Mouse (Mus musculus): ENCODE data around the gene Prdm10. TPM values are rescaled to one million over a fixed set of nuclear protein-coding genes. Genes with fewer than 3 reads are reported as not detected.

Prdm10 gene
- polyA plus RNA-seq, 1 experiment from 2014 or later, result 10.1 TPM

DNA sequence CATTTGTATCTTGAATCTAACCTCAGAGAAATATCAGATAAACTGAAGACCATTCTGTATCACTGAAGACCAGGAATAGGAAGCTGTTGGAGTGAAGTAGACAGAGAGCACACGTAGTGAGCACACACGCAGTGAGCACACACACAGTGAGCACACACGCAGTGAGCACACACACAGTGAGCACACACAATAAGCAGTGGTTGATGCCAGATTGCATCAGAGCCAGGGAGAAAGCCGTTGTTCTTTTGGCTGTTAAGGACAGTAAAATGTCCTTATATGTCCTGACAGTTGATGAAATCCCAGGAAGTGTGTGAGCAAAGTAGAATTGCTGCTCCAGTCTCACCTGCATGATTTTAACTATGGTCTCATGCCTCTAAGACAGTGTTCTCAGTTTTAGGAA is 30.3 kb downstream of the Prdm10 start:
- no peaks in the 10 kb centered on the region for H3K27me3 ChIP-seq
- ATAC-seq (ENCODE audit: low FRiP score, low read depth), result no peak
- no peak overlapping the region for H3K4me3 ChIP-seq
- H3K9ac ChIP-seq (replicated peaks), result no peak overlapping the region
- H3K36me3 ChIP-seq, result no peaks in the 10 kb centered on the region
- no peak overlapping the region for H3K4me2 ChIP-seq (replicated peaks)
- H3K4me1 ChIP-seq, result no peaks in the 10 kb centered on the region
- WGBS, result 83% methylated on average over 4 of the region's 4 CpGs
- H3K27ac ChIP-seq (replicated peaks), result no peak overlapping the region
- no peaks in the 10 kb centered on the region for H3K9me3 ChIP-seq

DNA sequence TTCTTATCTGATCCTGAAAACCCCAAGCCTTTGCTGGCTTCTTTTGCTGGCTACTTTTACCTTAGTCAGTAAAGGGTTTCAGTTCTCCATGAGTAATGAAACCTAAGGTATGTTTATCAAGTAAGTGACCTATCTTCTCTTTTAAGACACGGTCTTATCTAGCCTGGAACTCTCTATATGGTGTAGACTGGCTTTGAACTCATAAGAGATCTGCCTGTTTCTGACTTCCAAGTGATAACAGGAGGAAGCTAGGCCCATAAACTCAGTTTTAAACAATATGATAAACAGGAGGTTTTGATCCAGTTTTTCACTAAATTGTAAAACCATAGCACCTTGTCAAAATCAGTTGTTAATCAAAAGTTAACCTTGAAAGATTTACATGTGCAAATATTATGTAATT is 33.5 kb downstream of the Prdm10 start:
- no peak for ATAC-seq (ENCODE audit: low FRiP score, low read depth)

DNA sequence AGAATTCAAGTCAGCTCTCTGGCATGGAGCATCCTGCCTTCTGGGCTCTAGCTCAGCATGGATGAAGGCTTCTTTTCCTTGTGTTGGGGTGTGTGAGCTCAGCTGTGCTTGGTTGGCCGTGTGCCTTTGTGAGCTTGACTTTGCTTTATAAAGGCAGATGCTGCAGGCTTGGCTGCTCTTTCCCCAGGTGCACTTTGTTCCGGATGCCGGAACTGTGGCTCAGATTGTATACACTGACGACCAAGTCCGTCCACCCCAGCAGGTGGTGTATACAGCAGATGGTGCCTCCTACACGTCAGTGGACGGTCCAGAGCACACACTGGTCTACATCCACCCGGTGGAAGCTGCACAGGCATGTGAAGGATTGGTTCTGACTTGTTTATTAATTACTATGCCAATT is 35.6 kb downstream of the Prdm10 start:
- Histone ChIP-seq H3K9me3 (no peaks in the 10 kb centered on the region), H3K9ac (replicated peaks) (no peak overlapping the region), H3K27me3 (no peaks in the 10 kb centered on the region), H3K36me3 (0 out of 2 replicates have a peak, but pooled peaks cover 4% of the 10 kb centered on the region), H3K27ac (replicated peaks) (0 out of 2 replicates have a peak overlapping the region, but pooled peaks have one; percentile 30), H3K4me2 (replicated peaks) (no peak overlapping the region), H3K4me3 (no peak overlapping the region), H3K4me1 (peaks cover 13% of the 10 kb centered on the region)
- ATAC-seq (ENCODE audit: low FRiP score, low read depth), result 0 out of 2 replicates have a peak, but pooled peaks have one; percentile 52
- 50% methylated on average over 8 of the region's 8 CpGs for WGBS

More for the DNA sequence above, 33.5 kb downstream of the Prdm10 start:
- 98% methylated on average over 1 of the region's 1 CpGs for WGBS
- no peak overlapping the region for H3K4me2 ChIP-seq (replicated peaks)
- H3K36me3 ChIP-seq, result 0 out of 2 replicates have a peak, but pooled peaks cover 4% of the 10 kb centered on the region
- peaks cover 6% of the 10 kb centered on the region; the same call in 1 of the 2 replicates for H3K4me1 ChIP-seq
- no peaks in the 10 kb centered on the region for H3K27me3 ChIP-seq
- no peak overlapping the region for H3K9ac ChIP-seq (replicated peaks)
- H3K4me3 ChIP-seq, result no peak overlapping the region
- no peak overlapping the region for H3K27ac ChIP-seq (replicated peaks)
- no peaks in the 10 kb centered on the region for H3K9me3 ChIP-seq

DNA sequence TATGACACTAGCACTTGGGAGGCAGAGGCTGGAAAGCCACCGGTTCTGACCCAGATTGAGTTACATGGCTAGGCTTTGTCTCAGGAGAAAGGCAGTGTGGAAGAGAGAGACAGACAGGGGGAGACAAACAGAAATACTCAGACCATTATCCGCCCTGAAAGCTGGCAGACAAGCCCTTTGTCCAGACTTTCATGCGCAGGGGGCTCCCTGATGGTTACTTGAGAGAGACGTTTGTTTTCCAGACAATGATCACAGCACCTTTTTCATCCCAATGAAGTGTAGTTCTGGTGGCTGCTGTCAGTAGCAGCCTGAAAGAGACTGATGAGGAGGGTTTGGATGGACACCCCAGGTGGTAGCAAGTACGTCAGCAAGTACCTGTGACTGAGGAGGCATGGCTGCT is 38.6 kb downstream of the Prdm10 start:
- Histone ChIP-seq H3K4me3 (no peak overlapping the region), H3K9ac (replicated peaks) (no peak overlapping the region), H3K27ac (replicated peaks) (no peak overlapping the region; the same call in 1 of the 2 replicates), H3K36me3 (0 out of 2 replicates have a peak, but pooled peaks cover 4% of the 10 kb centered on the region), H3K9me3 (no peaks in the 10 kb centered on the region), H3K4me1 (peaks cover 22% of the 10 kb centered on the region), H3K27me3 (no peaks in the 10 kb centered on the region), H3K4me2 (replicated peaks) (no peak overlapping the region)
- 40% methylated on average over 5 of the region's 5 CpGs for WGBS
- no peak for ATAC-seq (ENCODE audit: low FRiP score, low read depth)

DNA sequence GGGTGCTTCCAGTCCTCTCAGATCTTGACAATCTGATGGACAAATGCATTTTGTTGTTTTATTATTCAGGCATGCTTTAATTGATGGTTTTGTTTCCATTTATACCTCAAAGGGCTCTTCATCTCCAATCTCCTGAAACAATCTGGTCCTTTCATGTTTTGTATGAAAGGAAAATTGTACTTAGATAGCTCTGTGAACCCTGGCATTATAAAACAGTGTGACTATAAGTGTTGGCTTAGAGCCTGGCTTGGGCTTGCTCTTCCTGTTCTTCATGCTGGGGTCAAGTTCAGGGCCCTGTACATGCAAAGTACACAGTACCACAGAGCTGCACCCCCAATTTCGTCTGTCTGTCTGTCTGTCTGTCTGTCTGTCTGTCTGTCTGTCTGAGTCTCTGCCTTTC is 40.4 kb downstream of the Prdm10 start:
- Histone ChIP-seq H3K4me2 (replicated peaks) (no peak overlapping the region), H3K27ac (replicated peaks) (no peak overlapping the region)

DNA sequence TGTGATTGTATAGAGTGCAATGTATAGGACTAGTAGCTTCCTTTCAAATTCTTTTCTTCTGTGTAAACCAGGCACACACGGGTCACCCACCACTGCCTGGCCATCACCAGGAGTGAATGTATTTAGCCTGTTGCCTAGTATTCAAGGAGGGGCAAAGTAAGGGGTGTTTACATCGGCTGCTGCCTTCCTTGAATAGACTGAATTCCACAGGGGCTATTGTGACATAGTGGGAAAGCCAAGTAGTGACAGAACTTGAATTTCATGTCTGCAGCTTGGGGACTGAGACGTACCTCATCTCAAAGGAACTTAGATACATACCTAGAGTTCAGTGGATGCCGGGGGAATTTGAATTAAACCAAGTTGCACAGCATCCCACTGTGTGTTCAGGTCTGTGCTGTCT is 41.2 kb downstream of the Prdm10 start:
- no peaks in the 10 kb centered on the region for H3K36me3 ChIP-seq
- H3K27me3 ChIP-seq, result no peaks in the 10 kb centered on the region
- no peak overlapping the region for H3K4me3 ChIP-seq
- no peak overlapping the region for H3K27ac ChIP-seq (replicated peaks)
- H3K9ac ChIP-seq (replicated peaks), result no peak overlapping the region
- H3K4me1 ChIP-seq, result peaks cover 26% of the 10 kb centered on the region
- no peak overlapping the region for H3K4me2 ChIP-seq (replicated peaks)
- no peak for ATAC-seq (ENCODE audit: low FRiP score, low read depth)
- no peaks in the 10 kb centered on the region for H3K9me3 ChIP-seq
- 41% methylated on average over 4 of the region's 4 CpGs for WGBS

More for the DNA sequence above, 40.4 kb downstream of the Prdm10 start:
- no peak overlapping the region for H3K9ac ChIP-seq (replicated peaks)
- H3K4me3 ChIP-seq, result no peak overlapping the region
- no peaks in the 10 kb centered on the region for H3K9me3 ChIP-seq
- 65% methylated on average over 1 of the region's 1 CpGs for WGBS
- no peaks in the 10 kb centered on the region for H3K27me3 ChIP-seq
- H3K4me1 ChIP-seq, result peaks cover 24% of the 10 kb centered on the region
- no peak for ATAC-seq (ENCODE audit: low FRiP score, low read depth)
- H3K36me3 ChIP-seq, result 0 out of 2 replicates have a peak, but pooled peaks cover 4% of the 10 kb centered on the region

DNA sequence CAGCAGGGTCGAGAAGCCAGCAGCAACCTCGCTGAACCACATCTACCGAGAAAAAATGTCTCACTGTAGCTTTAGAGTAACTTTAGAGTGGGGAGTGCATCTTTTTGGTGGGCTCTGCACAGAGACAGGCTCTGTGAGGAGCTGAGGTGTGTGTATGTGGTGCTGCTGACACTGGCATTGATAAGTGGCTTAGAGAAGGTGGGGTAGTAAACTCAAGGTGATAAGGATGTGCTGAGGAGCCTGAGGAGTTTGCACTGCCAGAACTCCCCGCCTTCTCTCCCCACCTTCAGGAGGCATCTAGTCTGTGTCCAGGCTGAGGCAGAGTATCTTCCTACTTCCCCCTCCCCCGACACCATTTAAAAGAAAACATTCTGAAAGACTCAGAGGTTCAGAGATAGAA is 41.8 kb downstream of the Prdm10 start:
- no peak for ATAC-seq (ENCODE audit: low FRiP score, low read depth)
- H3K36me3 ChIP-seq, result no peaks in the 10 kb centered on the region
- 74% methylated on average over 5 of the region's 5 CpGs for WGBS
- H3K9me3 ChIP-seq, result no peaks in the 10 kb centered on the region
- H3K4me3 ChIP-seq, result no peak overlapping the region
- no peaks in the 10 kb centered on the region for H3K27me3 ChIP-seq
- no peak overlapping the region for H3K27ac ChIP-seq (replicated peaks)
- H3K9ac ChIP-seq (replicated peaks), result no peak overlapping the region
- H3K4me1 ChIP-seq, result peaks cover 26% of the 10 kb centered on the region
- H3K4me2 ChIP-seq (replicated peaks), result no peak overlapping the region

DNA sequence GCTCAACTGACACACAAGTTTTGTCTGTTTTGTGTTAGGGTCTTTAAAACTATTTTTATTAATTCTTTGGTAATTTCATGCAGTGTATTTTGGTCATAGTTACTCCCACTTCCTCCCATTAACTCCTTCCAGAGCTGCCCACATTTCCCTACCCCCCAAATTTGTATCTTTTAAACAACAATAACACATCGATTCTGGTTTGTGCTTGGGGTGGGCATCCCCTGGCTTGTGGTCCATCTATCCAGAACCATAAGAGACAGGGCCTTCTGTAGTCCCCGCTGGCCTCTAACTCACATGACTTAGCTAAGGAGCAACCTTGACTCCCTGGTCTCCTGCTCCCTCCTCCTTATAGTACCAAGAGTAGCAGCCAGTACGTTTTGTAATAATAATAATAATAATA is 50.5 kb downstream of the Prdm10 start:
- no peaks in the 10 kb centered on the region for H3K27me3 ChIP-seq
- WGBS, result 84% methylated on average over 3 of the region's 3 CpGs
- H3K9me3 ChIP-seq, result no peaks in the 10 kb centered on the region
- H3K27ac ChIP-seq (replicated peaks), result no peak overlapping the region
- H3K4me2 ChIP-seq (replicated peaks), result no peak overlapping the region
- H3K36me3 ChIP-seq, result peaks cover 25% of the 10 kb centered on the region; the same call in 1 of the 2 replicates
- H3K4me1 ChIP-seq, result peaks cover 5% of the 10 kb centered on the region
- no peak for ATAC-seq (ENCODE audit: low FRiP score, low read depth)
- H3K4me3 ChIP-seq, result no peak overlapping the region
- H3K9ac ChIP-seq (replicated peaks), result no peak overlapping the region

DNA sequence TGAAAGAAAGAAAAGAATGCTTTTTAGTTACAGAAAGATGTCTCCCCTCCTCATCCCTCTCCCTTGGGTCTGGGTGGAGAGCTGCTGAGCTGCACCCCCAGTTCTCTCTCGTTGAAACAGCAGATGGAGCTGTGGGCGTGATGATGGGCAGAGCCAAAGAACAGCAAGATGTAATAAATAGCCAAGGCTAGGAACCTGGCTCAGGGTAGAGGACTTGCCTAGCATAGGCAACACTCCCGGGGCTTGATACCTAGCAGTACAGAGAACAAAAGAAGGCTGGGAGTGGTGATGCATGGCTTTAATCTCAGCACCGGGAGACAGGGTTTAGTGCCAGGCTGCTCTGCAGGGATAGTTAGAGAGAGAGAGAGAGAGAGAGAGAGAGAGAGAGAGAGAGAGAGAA is 50.9 kb downstream of the Prdm10 start:
- 36% methylated on average over 4 of the region's 4 CpGs for WGBS
- H3K36me3 ChIP-seq, result peaks cover 29% of the 10 kb centered on the region; the same call in 1 of the 2 replicates
- H3K4me2 ChIP-seq (replicated peaks), result no peak overlapping the region
- no peaks in the 10 kb centered on the region for H3K9me3 ChIP-seq
- H3K9ac ChIP-seq (replicated peaks), result no peak overlapping the region
- H3K27me3 ChIP-seq, result no peaks in the 10 kb centered on the region
- no peak overlapping the region for H3K27ac ChIP-seq (replicated peaks)
- ATAC-seq (ENCODE audit: low FRiP score, low read depth), result no peak
- no peak overlapping the region for H3K4me3 ChIP-seq
- peaks cover under 1% of the 10 kb centered on the region for H3K4me1 ChIP-seq

DNA sequence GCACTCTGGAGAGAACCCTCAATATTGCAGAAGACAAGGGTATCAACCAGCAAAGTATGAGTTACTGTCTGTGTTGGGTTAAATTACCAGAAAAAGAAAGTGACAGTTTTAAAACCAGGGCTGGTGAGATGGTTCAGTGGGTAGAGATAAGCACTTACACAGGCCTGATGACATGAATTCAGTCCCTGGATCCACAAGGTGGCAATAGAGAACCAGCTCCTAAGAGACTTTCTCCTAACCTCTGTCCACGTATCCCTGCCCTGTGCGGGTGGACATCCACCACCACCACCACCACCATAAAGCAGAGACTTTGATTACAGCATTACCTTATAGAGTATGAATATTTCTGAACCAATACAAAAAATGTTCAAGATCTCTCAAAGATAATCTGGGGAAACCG is 51.6 kb downstream of the Prdm10 start:
- WGBS, result 69% methylated on average over 3 of the region's 3 CpGs

DNA sequence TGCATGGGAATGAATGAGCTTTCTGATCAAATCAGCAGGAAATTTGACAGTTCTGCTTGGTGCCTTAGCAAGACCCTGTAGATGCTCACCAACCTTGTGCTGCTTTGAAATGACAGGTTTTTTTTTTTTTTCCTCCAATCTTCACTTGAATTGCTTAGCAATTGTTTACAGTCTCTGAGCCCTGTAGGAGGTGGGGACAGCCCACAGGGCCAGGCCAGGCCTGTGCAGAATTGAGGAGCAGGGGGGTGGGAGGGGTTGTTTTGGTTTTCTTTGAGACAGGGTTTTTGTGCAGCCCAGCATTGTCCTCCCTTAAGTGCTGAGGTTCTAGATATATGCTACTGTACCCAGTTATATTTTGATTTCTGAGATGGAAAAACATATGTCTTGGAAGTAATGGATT is 52.5 kb downstream of the Prdm10 start:
- no peak overlapping the region for H3K9ac ChIP-seq (replicated peaks)
- H3K4me3 ChIP-seq, result no peak overlapping the region
- no peak overlapping the region for H3K27ac ChIP-seq (replicated peaks)
- H3K36me3 ChIP-seq, result peaks cover 22% of the 10 kb centered on the region; the same call in 1 of the 2 replicates
- H3K27me3 ChIP-seq, result no peaks in the 10 kb centered on the region
- H3K9me3 ChIP-seq, result no peaks in the 10 kb centered on the region
- H3K4me1 ChIP-seq, result no peaks in the 10 kb centered on the region
- ATAC-seq (ENCODE audit: low FRiP score, low read depth), result no peak
- H3K4me2 ChIP-seq (replicated peaks), result no peak overlapping the region

More for the DNA sequence above, 51.6 kb downstream of the Prdm10 start:
- ATAC-seq (ENCODE audit: low FRiP score, low read depth), result no peak
- H3K27me3 ChIP-seq, result no peaks in the 10 kb centered on the region
- no peak overlapping the region for H3K27ac ChIP-seq (replicated peaks)
- no peaks in the 10 kb centered on the region for H3K4me1 ChIP-seq
- no peak overlapping the region for H3K9ac ChIP-seq (replicated peaks)
- no peaks in the 10 kb centered on the region for H3K9me3 ChIP-seq
- no peak overlapping the region for H3K4me3 ChIP-seq
- peaks cover 29% of the 10 kb centered on the region; the same call in 1 of the 2 replicates for H3K36me3 ChIP-seq
- no peak overlapping the region for H3K4me2 ChIP-seq (replicated peaks)

DNA sequence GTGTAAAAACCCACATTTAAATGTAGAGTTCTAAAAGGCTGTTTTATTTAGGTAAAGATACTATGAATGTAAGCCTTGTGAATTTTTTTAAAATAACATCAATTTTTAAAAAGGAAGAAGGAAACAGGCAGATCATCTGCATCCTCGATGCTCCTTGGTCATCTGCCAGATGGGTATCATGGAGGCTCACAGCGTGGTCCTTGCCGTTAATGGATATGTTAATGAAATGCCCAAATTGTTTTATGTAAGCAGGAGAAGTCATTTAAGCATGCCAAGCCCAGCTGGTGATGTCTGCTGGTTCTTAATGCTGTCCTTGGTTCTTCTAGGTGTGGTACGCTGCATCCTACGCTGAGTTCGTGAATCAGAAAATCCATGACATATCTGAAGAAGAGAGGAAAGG is 54.7 kb downstream of the Prdm10 start:
- 92% methylated on average over 6 of the region's 6 CpGs for WGBS
- no peak overlapping the region for H3K4me3 ChIP-seq
- no peak for ATAC-seq (ENCODE audit: low FRiP score, low read depth)
- peaks cover 5% of the 10 kb centered on the region; the same call in 1 of the 2 replicates for H3K36me3 ChIP-seq
- H3K27me3 ChIP-seq, result no peaks in the 10 kb centered on the region
- no peak overlapping the region for H3K9ac ChIP-seq (replicated peaks)
- H3K4me1 ChIP-seq, result no peaks in the 10 kb centered on the region
- no peak overlapping the region for H3K27ac ChIP-seq (replicated peaks)
- no peaks in the 10 kb centered on the region for H3K9me3 ChIP-seq
- no peak overlapping the region for H3K4me2 ChIP-seq (replicated peaks)

DNA sequence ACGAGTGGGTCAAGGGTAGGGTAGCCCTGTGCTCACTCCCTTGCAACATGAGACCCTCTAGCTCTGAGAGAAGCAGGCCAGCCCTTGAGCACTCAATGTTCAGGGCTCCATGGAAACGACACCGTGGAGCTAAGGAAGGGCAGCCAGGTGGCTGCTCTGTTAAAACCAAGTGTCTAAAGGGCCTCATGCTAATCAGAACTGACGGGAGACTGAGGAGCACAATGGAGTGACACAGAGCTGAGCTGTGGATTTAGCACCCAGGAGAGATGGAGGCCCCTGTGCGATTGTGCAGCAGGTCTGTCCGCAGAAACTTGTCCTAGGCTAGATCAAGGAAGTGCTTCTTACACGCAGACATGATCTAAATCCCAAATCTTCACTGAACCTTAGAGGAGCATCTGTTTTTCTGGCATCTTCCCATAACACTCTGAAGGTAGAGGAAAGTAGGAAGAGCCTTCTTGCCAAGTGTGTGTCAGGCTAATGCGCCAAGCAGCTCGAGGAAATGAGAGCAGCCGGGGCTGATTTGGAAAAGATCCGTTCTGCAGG is 64.0 kb downstream of the Prdm10 start:
- ATAC-seq (ENCODE audit: low FRiP score, low read depth), result peak; percentile 63
- peaks cover 16% of the 10 kb centered on the region for H3K36me3 ChIP-seq
- no peak overlapping the region for H3K27ac ChIP-seq (replicated peaks)
- no peaks in the 10 kb centered on the region for H3K27me3 ChIP-seq
- no peak overlapping the region for H3K9ac ChIP-seq (replicated peaks)
- peaks cover 6% of the 10 kb centered on the region for H3K4me1 ChIP-seq
- no peak overlapping the region for H3K4me2 ChIP-seq (replicated peaks)
- no peaks in the 10 kb centered on the region for H3K9me3 ChIP-seq
- 43% methylated on average over 11 of the region's 11 CpGs for WGBS
- H3K4me3 ChIP-seq, result no peak overlapping the region

Measured in midbrain, embryonic 12.5 days (tissue).